Mouse (Mus musculus) neural tube, embryonic 11.5 days (tissue): ENCODE results near the gene Cux2. TPM values are rescaled to one million over a fixed set of nuclear protein-coding genes. Genes with fewer than 3 reads are reported as not detected.

Experiments used
- ATAC-seq: fragments of 200-750 bp; cut with Nextera tagmentation; 2 replicates; pipeline ENCODE4 v1.8.0; 2017; ENCODE audit warnings: moderate number of reproducible peaks, mild to moderate bottlenecking, moderate TSS enrichment, moderate library complexity; ENCODE audit not compliant: insufficient read depth, low FRiP score, low TSS enrichment
- DNase-seq: peaks from one replicate; pipeline ENCODE4 v3.0.0-alpha.2; 2015; ENCODE audit warnings: low spot score
- H3K27ac ChIP-seq: fragments of 300-500 bp; sonication (generic); 2 replicates; pipeline ENCODE4 v1.5.1; 2014; ENCODE audit warnings: low read depth, mild to moderate bottlenecking, low read length
- H3K27me3 ChIP-seq: fragments of 300-500 bp; sonication (generic); 2 replicates; pipeline ENCODE4 v1.6.1; 2014; ENCODE audit warnings: mild to moderate bottlenecking, low read length, mixed read lengths; ENCODE audit not compliant: control insufficient read depth, insufficient read depth
- H3K36me3 ChIP-seq: fragments of 300-500 bp; sonication (generic); 2 replicates; pipeline ENCODE4 v1.6.1; 2014; ENCODE audit warnings: mild to moderate bottlenecking, low read length, moderate library complexity, mixed read lengths; ENCODE audit not compliant: control insufficient read depth, insufficient read depth
- H3K4me1 ChIP-seq: fragments of 300-500 bp; sonication (generic); 2 replicates; pipeline ENCODE4 v1.6.1; 2014; ENCODE audit warnings: low read length, mixed read lengths; ENCODE audit not compliant: control insufficient read depth, insufficient read depth
- H3K4me2 ChIP-seq: fragments of 300-500 bp; sonication (generic); 2 replicates; pipeline ENCODE4 v1.6.1; 2014; ENCODE audit warnings: low read depth, mild to moderate bottlenecking, moderate library complexity
- H3K4me3 ChIP-seq: fragments of 300-500 bp; sonication (generic); 2 replicates; pipeline ENCODE4 v1.5.1; 2014; ENCODE audit warnings: low read depth, low read length
- H3K9ac ChIP-seq: fragments of 300-500 bp; sonication (generic); 2 replicates; pipeline ENCODE4 v1.6.1; 2014; ENCODE audit warnings: mild to moderate bottlenecking, low read length
- H3K9me3 ChIP-seq: fragments of 300-500 bp; sonication (generic); 2 replicates; pipeline ENCODE4 v1.6.1; 2016; ENCODE audit warnings: low read length; ENCODE audit not compliant: control insufficient read depth
- WGBS: fragments of 180-500 bp; shearing (Covaris S2); extraction: QIAGEN DNeasy Blood & Tissue Kit; methylation state at CpG from one replicate; pipeline ENCODE4 v1.1.7; 2014; 5-methylcytosine and 5-hydroxymethylcytosine counted together
- polyA plus RNA-seq: library from polyadenylated mRNA; unstranded; fragments of >200 nt; fragmentation: Nextera tagmentation; extraction: Ambion mirVana; gene quantifications from 2 replicates; pipeline ENCODE4 v1.2.1, GENCODE M21; 2014

Cux2 gene
- polyA plus RNA-seq, 1 experiment from 2014 or later: 12.7 TPM

GRCm38 (mm10) chr5:121837441-121838340 is 212.2 kb downstream of the Cux2 start, which contains the start of gene Sh2b3:
Gene Sh2b3, minus strand, starts transcription at chr5:121837646.
- Histone ChIP-seq H3K4me2 (peak within 1 kb of the TSS; percentile 97), H3K27me3 (peaks cover 34% of the 10 kb centered on the region), H3K36me3 (no peaks in the 10 kb centered on the region), H3K9me3 (no peaks in the 10 kb centered on the region), H3K9ac (peak within 1 kb of the TSS; percentile 75), H3K4me1 (peaks cover 27% of the 10 kb centered on the region), H3K27ac (peak within 1 kb of the TSS; percentile 27; the same call in 1 of the 2 replicates), H3K4me3 (peak within 1 kb of the TSS; percentile 70)
- DNase-seq: no peak
- ATAC-seq: no peak
- 1% methylated on average over 35 of the region's 35 CpGs for WGBS

GRCm38 (mm10) chr5:121836692-121837415 is 213.0 kb downstream of the Cux2 start:
- H3K27ac ChIP-seq: peak overlapping the region; percentile 27; the same call in 1 of the 2 replicates
- peak; percentile 85 for ATAC-seq
- H3K36me3 ChIP-seq: no peaks in the 10 kb centered on the region
- peak; percentile 89 for DNase-seq
- H3K4me3 ChIP-seq: peak overlapping the region; percentile 70
- peak overlapping the region; percentile 97 for H3K4me2 ChIP-seq
- no peaks in the 10 kb centered on the region for H3K9me3 ChIP-seq
- peak overlapping the region; percentile 75 for H3K9ac ChIP-seq
- peaks cover 28% of the 10 kb centered on the region for H3K27me3 ChIP-seq
- WGBS: under 1% methylated on average over 73 of the region's 77 CpGs
- H3K4me1 ChIP-seq: peaks cover 24% of the 10 kb centered on the region

GRCm38 (mm10) chr5:121835949-121836691 is 213.8 kb downstream of the Cux2 start:
- WGBS: under 1% methylated on average over 47 of the region's 51 CpGs
- peak overlapping the region; percentile 27; the same call in 1 of the 2 replicates for H3K27ac ChIP-seq

GRCm38 (mm10) chr5:121834991-121835747 is 214.7 kb downstream of the Cux2 start:
- peak overlapping the region; percentile 97 for H3K4me2 ChIP-seq

More at GRCm38 (mm10) chr5:121835949-121836691, 213.8 kb downstream of the Cux2 start:
- Histone ChIP-seq H3K4me2 (peak overlapping the region; percentile 97), H3K9me3 (no peaks in the 10 kb centered on the region), H3K36me3 (no peaks in the 10 kb centered on the region), H3K27me3 (peaks cover 24% of the 10 kb centered on the region), H3K4me1 (peaks cover 24% of the 10 kb centered on the region), H3K4me3 (peak overlapping the region; percentile 70), H3K9ac (peak overlapping the region; percentile 75)
- DNase-seq (peak; percentile 50), ATAC-seq (no peak)

GRCm38 (mm10) chr5:121834241-121834606 is 215.7 kb downstream of the Cux2 start:
- Histone ChIP-seq H3K27ac (no peak overlapping the region), H3K4me3 (0 out of 2 replicates have a peak overlapping the region, but pooled peaks have one; percentile 4), H3K27me3 (peaks cover 30% of the 10 kb centered on the region), H3K36me3 (no peaks in the 10 kb centered on the region), H3K4me2 (peak overlapping the region; percentile 22; the same call in 1 of the 2 replicates), H3K9me3 (no peaks in the 10 kb centered on the region), H3K4me1 (peaks cover 24% of the 10 kb centered on the region), H3K9ac (no peak overlapping the region)
- whole genome bisulfite sequencing: 79% methylated on average over 6 of the region's 7 CpGs
- DNase-seq (no peak), ATAC-seq (no peak)

More at GRCm38 (mm10) chr5:121834991-121835747, 214.7 kb downstream of the Cux2 start:
- H3K4me1 ChIP-seq: peaks cover 24% of the 10 kb centered on the region
- peaks cover 24% of the 10 kb centered on the region for H3K27me3 ChIP-seq
- H3K27ac ChIP-seq: no peak overlapping the region
- WGBS: 30% methylated on average over 12 of the region's 12 CpGs
- H3K36me3 ChIP-seq: no peaks in the 10 kb centered on the region
- H3K9ac ChIP-seq: no peak overlapping the region
- peak overlapping the region; percentile 70 for H3K4me3 ChIP-seq
- H3K9me3 ChIP-seq: no peaks in the 10 kb centered on the region
- no peak for ATAC-seq
- DNase-seq: no peak

- no peak overlapping the region for H3K27ac ChIP-seq
- DNase-seq (peak; percentile 45), ATAC-seq (no peak)
- H3K4me3 ChIP-seq: 0 out of 2 replicates have a peak overlapping the region, but pooled peaks have one; percentile 4
- WGBS: 40% methylated on average over 10 of the region's 10 CpGs
- no peaks in the 10 kb centered on the region for H3K9me3 ChIP-seq
- H3K36me3 ChIP-seq: no peaks in the 10 kb centered on the region
- peaks cover 27% of the 10 kb centered on the region for H3K27me3 ChIP-seq
- peaks cover 27% of the 10 kb centered on the region for H3K4me1 ChIP-seq
- H3K4me2 ChIP-seq: peak overlapping the region; percentile 22; the same call in 1 of the 2 replicates
- H3K9ac ChIP-seq: no peak overlapping the region
Measured at GRCm38 (mm10) chr5:121833572-121834240, 216.2 kb downstream of the Cux2 start.

GRCm38 (mm10) chr5:121833159-121833558 is 216.7 kb downstream of the Cux2 start:
- no peak overlapping the region for H3K27ac ChIP-seq
- peaks cover 27% of the 10 kb centered on the region for H3K27me3 ChIP-seq
- H3K4me2 ChIP-seq: no peak overlapping the region
- peaks cover 28% of the 10 kb centered on the region for H3K4me1 ChIP-seq
- no peak overlapping the region for H3K9ac ChIP-seq
- no peaks in the 10 kb centered on the region for H3K36me3 ChIP-seq
- no peak for ATAC-seq
- DNase-seq: no peak
- 93% methylated on average over 2 of the region's 2 CpGs for WGBS
- H3K4me3 ChIP-seq: no peak overlapping the region
- H3K9me3 ChIP-seq: no peaks in the 10 kb centered on the region
